Mouse (Mus musculus) testis, adult 2 months (tissue): ENCODE results near the gene Lcmt1.

ENCODE experiments used
- CTCF ChIP-seq: fragments of 200-500 bp; IDR thresholded peaks from 2 replicates; pipeline ENCODE4 v1.5.1; 2012; ENCODE audit warnings: low read depth, mild to moderate bottlenecking, inconsistent platforms, low read length, moderate library complexity; ENCODE audit not compliant: control insufficient read depth, insufficient read depth, insufficient replicate concordance
- POLR2A ChIP-seq: fragments of 200-500 bp; IDR thresholded peaks from 2 replicates; pipeline ENCODE4 v1.6.1; 2012; ENCODE audit warnings: low read depth, mild to moderate bottlenecking, inconsistent platforms, low read length, moderate library complexity; ENCODE audit not compliant: control insufficient read depth

DNA sequence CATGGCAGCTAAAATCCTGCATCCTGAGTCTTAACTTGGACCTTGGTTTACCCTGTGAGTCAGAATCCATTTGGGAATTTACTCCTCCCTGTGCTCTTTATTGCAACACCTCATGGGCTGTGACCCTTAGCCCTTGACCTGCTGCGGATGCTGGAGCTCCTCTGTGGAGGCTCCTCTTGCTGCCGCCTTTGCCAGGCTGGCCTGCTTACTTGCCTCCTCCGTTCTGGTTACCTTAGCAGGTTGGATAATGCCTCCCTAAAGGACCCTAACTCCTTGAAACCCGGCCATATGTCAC lies 60.8 kb downstream of the Lcmt1 start:
- TF ChIP-seq CTCF, result no peak
- TF ChIP-seq POLR2A, result no peak
